Mouse (Mus musculus): ENCODE data around the gene Arl4c. TPM values are rescaled to one million over a fixed set of nuclear protein-coding genes. Genes with fewer than 3 reads are reported as not detected.
A peak's percentile ranks its signal among the peaks of the same experiment; 100 is the strongest.

Gene Arl4c
- polyA plus RNA-seq, 2 experiments: 0.27 to 0.76 TPM

DNA sequence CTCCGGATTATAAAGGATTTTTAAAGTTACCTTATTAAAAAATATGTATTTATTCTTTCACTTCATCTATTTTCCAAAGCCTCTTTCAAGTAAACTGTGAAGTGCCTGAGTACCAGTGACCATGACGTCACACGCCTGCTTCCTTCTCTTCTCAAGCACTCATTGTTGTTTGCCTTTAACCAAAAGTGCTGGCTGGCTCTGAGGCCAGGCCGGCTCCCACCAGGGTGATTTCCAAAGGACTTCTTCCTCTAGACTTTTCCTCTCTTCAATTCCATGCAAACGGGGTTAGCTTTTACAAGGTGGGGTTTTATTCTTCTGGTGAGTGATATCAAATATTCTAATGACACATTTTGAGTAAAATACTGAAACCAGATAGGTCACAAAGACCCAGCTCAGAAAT lies 2.6 kb downstream of the Arl4c start:
- H3K4me2 ChIP-seq (ENCODE audit: low read depth): peak overlapping the region; percentile 15; the same call in 1 of the 2 replicates
- H3K4me1 ChIP-seq (replicated peaks; ENCODE audit: control insufficient read depth in 2 of 2, insufficient read depth in 2 of 2, low read length in 1 of 2): no peaks in the 10 kb centered on the region
- H3K9me3 ChIP-seq (ENCODE audit: control insufficient read depth, low read length): no peaks in the 10 kb centered on the region
- no peak for TF ChIP-seq CTCF (IDR thresholded peaks at IDR 0.05; ENCODE audit: low read depth)
- TF ChIP-seq EP300 (IDR thresholded peaks at IDR 0.05; ENCODE audit: low read depth): no peak
- ATAC-seq (ENCODE audit: insufficient read depth) (no peak), DNase-seq (ENCODE audit: low read depth in 3 of 3, low spot score in 3 of 3) (no peak)
- H3K36me3 ChIP-seq (replicated peaks; ENCODE audit: control insufficient read depth, insufficient read depth, low read depth): no peaks in the 10 kb centered on the region
- H3K4me3 ChIP-seq (ENCODE audit: insufficient read depth in 1 of 2, low read depth in 2 of 2, low read length in 2 of 2): no peak overlapping the region
- 27% methylated on average over 5 of the region's 5 CpGs for WGBS (ENCODE audit: insufficient replicate concordance)
- no peak overlapping the region for H3K27ac ChIP-seq
- peaks cover 41% of the 10 kb centered on the region for H3K27me3 ChIP-seq (ENCODE audit: control insufficient read depth, insufficient read depth, low read length)
- no peak overlapping the region for H3K9ac ChIP-seq (replicated peaks)

DNA sequence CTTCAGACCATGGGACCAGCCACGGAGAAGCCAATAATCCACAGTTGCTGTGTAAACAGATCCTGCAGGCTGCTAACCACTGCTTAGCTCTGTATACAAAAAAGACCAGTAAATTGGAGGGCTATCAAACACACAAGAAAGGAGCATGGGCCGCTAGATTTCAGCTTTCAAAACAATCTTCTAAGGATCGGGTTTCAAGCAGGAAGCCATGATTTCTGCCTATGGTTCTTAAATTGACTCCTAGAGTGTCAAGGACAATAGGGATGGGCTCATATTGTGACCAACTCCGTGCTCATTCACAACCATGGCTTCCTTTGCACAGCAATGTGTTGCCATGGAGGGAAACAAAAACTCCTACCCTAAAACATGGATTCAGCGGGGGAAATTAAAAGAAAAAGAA lies 3.1 kb downstream of the Arl4c start:
- H3K27ac ChIP-seq: no peak overlapping the region
- DNase-seq (ENCODE audit: low read depth in 3 of 3, low spot score in 3 of 3) (no peak), ATAC-seq (ENCODE audit: insufficient read depth) (no peak)
- H3K36me3 ChIP-seq (replicated peaks; ENCODE audit: control insufficient read depth, insufficient read depth, low read depth): no peaks in the 10 kb centered on the region
- WGBS (ENCODE audit: insufficient replicate concordance): 34% methylated on average over 5 of the region's 5 CpGs
- no peak overlapping the region for H3K4me2 ChIP-seq (ENCODE audit: low read depth)
- no peak overlapping the region for H3K9ac ChIP-seq (replicated peaks)
- H3K27me3 ChIP-seq (ENCODE audit: control insufficient read depth, insufficient read depth, low read length): peaks cover 39% of the 10 kb centered on the region
- H3K4me3 ChIP-seq (ENCODE audit: insufficient read depth in 1 of 2, low read depth in 2 of 2, low read length in 2 of 2): no peak overlapping the region
- no peaks in the 10 kb centered on the region for H3K9me3 ChIP-seq (ENCODE audit: control insufficient read depth, low read length)
- no peaks in the 10 kb centered on the region for H3K4me1 ChIP-seq (replicated peaks; ENCODE audit: control insufficient read depth in 2 of 2, insufficient read depth in 2 of 2, low read length in 1 of 2)
- TF ChIP-seq EP300 (IDR thresholded peaks at IDR 0.05; ENCODE audit: low read depth) (no peak), CTCF (IDR thresholded peaks at IDR 0.05; ENCODE audit: low read depth) (no peak)

DNA sequence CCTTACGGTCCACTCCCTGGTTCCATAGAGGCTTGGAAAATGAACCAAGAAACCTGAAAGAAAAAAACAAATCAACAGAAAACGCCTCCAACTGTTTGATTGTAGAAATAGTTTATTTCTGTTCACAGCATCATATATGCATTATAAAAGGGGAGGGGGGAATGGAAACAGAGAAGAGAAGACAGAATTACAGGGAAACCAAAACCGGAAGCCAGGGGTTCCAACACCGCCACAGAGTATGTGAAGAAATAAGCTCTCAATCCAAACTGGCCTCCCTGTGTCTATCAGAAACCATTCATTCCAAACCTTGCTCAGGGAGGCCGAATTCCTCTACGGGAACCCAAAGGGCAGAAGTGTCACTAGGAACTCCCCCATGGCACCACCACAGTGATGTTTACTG lies 3.9 kb downstream of the Arl4c start:
- TF ChIP-seq CTCF (IDR thresholded peaks at IDR 0.05; ENCODE audit: low read depth) (no peak), EP300 (IDR thresholded peaks at IDR 0.05; ENCODE audit: low read depth) (no peak)
- no peak for DNase-seq (ENCODE audit: low read depth in 3 of 3, low spot score in 3 of 3)
- no peaks in the 10 kb centered on the region for H3K4me1 ChIP-seq (replicated peaks; ENCODE audit: control insufficient read depth in 2 of 2, insufficient read depth in 2 of 2, low read length in 1 of 2)
- ATAC-seq (ENCODE audit: insufficient read depth): no peak
- H3K4me2 ChIP-seq (ENCODE audit: low read depth): no peak overlapping the region
- H3K36me3 ChIP-seq (replicated peaks; ENCODE audit: control insufficient read depth, insufficient read depth, low read depth): no peaks in the 10 kb centered on the region
- H3K27ac ChIP-seq: no peak overlapping the region
- no peak overlapping the region for H3K4me3 ChIP-seq (ENCODE audit: insufficient read depth in 1 of 2, low read depth in 2 of 2, low read length in 2 of 2)
- H3K9me3 ChIP-seq (ENCODE audit: control insufficient read depth, low read length): no peaks in the 10 kb centered on the region
- H3K27me3 ChIP-seq (ENCODE audit: control insufficient read depth, insufficient read depth, low read length): peaks cover 36% of the 10 kb centered on the region
- H3K9ac ChIP-seq (replicated peaks): no peak overlapping the region
- WGBS (ENCODE audit: insufficient replicate concordance): 66% methylated on average over 6 of the region's 6 CpGs

DNA sequence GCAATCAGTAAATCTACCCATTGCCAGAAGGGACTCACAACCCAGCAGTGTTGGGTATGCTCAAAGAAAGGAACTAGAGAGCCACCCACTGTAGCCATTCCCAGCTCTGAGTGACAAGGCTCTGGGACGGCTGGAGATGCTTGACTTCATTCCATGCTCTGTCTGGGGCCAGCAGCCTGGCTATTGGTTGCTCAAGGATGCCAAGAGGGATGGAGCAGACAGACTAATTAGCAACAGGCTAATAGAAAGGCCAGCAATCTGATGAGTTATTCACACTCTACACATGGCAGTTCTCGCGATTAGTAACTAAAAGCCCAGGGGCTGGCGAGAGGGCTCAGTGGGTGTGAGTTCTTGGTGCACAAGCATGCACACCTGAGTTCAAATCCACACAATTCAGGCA lies 5.6 kb downstream of the Arl4c start:
- no peak for ATAC-seq (ENCODE audit: insufficient read depth)
- H3K4me2 ChIP-seq (ENCODE audit: low read depth): no peak overlapping the region
- DNase-seq (ENCODE audit: low read depth in 3 of 3, low spot score in 3 of 3): no peak
- no peak overlapping the region for H3K4me3 ChIP-seq (ENCODE audit: insufficient read depth in 1 of 2, low read depth in 2 of 2, low read length in 2 of 2)
- H3K9ac ChIP-seq (replicated peaks): no peak overlapping the region
- no peaks in the 10 kb centered on the region for H3K9me3 ChIP-seq (ENCODE audit: control insufficient read depth, low read length)
- TF ChIP-seq EP300 (IDR thresholded peaks at IDR 0.05; ENCODE audit: low read depth) (no peak), CTCF (IDR thresholded peaks at IDR 0.05; ENCODE audit: low read depth) (no peak)
- WGBS (ENCODE audit: insufficient replicate concordance): 76% methylated on average over 4 of the region's 4 CpGs
- peaks cover 18% of the 10 kb centered on the region for H3K27me3 ChIP-seq (ENCODE audit: control insufficient read depth, insufficient read depth, low read length)
- no peak overlapping the region for H3K27ac ChIP-seq
- H3K36me3 ChIP-seq (replicated peaks; ENCODE audit: control insufficient read depth, insufficient read depth, low read depth): no peaks in the 10 kb centered on the region
- no peaks in the 10 kb centered on the region for H3K4me1 ChIP-seq (replicated peaks; ENCODE audit: control insufficient read depth in 2 of 2, insufficient read depth in 2 of 2, low read length in 1 of 2)

DNA sequence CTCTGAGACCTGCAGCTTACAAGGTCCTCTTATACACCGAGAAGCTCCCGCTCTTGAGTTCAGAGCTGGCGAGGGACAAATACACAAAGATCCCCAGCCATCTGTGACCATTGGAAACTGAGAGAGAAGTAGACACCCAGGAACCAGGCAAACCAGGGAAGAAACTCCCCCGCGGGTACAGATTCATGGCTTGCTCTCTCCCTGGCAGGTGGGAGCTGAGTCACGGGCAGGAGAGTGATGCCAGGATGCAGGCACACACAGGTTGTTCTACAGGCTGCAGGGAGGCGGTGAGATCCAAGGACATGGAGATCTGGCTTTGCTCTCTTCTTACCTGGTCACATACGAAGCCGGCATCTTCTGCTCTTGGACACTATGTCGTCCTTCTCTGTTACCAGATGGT lies 7.7 kb downstream of the Arl4c start:
- ATAC-seq (ENCODE audit: insufficient read depth): no peak
- TF ChIP-seq EP300 (IDR thresholded peaks at IDR 0.05; ENCODE audit: low read depth) (no peak), CTCF (IDR thresholded peaks at IDR 0.05; ENCODE audit: low read depth) (no peak)
- H3K4me2 ChIP-seq (ENCODE audit: low read depth): no peak overlapping the region
- H3K27ac ChIP-seq: no peak overlapping the region
- no peaks in the 10 kb centered on the region for H3K9me3 ChIP-seq (ENCODE audit: control insufficient read depth, low read length)
- H3K9ac ChIP-seq (replicated peaks): no peak overlapping the region
- H3K4me1 ChIP-seq (replicated peaks; ENCODE audit: control insufficient read depth in 2 of 2, insufficient read depth in 2 of 2, low read length in 1 of 2): no peaks in the 10 kb centered on the region
- H3K4me3 ChIP-seq (ENCODE audit: insufficient read depth in 1 of 2, low read depth in 2 of 2, low read length in 2 of 2): no peak overlapping the region
- H3K36me3 ChIP-seq (replicated peaks; ENCODE audit: control insufficient read depth, insufficient read depth, low read depth): no peaks in the 10 kb centered on the region
- H3K27me3 ChIP-seq (ENCODE audit: control insufficient read depth, insufficient read depth, low read length): no peaks in the 10 kb centered on the region; the same call in 1 of the 2 replicates
- WGBS (ENCODE audit: insufficient replicate concordance): 58% methylated on average over 10 of the region's 10 CpGs
- no peak for DNase-seq (ENCODE audit: low read depth in 3 of 3, low spot score in 3 of 3)

All from liver, embryonic 14.5 days (tissue).